8 mouse cellular contexts compared by ENCODE assay signal in genomic region chr3:86807750-86808467, GRCm38 (mm10).
A peak's percentile ranks its signal among the peaks of the same experiment; 100 is the strongest.
DNase-seq lines count a peak whose midpoint lies in the region; ATAC-seq and TF ChIP-seq lines count a peak whose summit lies in the region.

No protein-coding gene starts in this region.

- no peaks in the 10 kb centered on the region for H3K9me3 ChIP-seq in forebrain, embryonic 12.5 days
- no peaks in the 10 kb centered on the region for H3K9me3 ChIP-seq in forebrain, embryonic 15.5 days
- H3K9me3 ChIP-seq in midbrain, embryonic 15.5 days: no peaks in the 10 kb centered on the region
- no peaks in the 10 kb centered on the region for H3K9me3 ChIP-seq in midbrain, embryonic 16.5 days (replicated peaks; ENCODE audit: control insufficient read depth, low read length, poor library complexity, severe bottlenecking)
- no peaks in the 10 kb centered on the region for H3K9me3 ChIP-seq in hindbrain, postnatal 0 days (ENCODE audit: low read length)

- H3K36me3 ChIP-seq in forebrain, embryonic 12.5 days (replicated peaks): peaks cover 24% of the 10 kb centered on the region
- H3K36me3 ChIP-seq in forebrain, embryonic 15.5 days: peaks cover 20% of the 10 kb centered on the region
- H3K36me3 ChIP-seq in midbrain, embryonic 15.5 days (replicated peaks): peaks cover 19% of the 10 kb centered on the region; the same call in 1 of the 2 replicates
- peaks cover 9% of the 10 kb centered on the region for H3K36me3 ChIP-seq in midbrain, embryonic 16.5 days (ENCODE audit: control insufficient read depth, insufficient read depth, low read length)
- peaks cover 19% of the 10 kb centered on the region for H3K36me3 ChIP-seq in hindbrain, postnatal 0 days (ENCODE audit: insufficient read depth, low read length)

- no peak overlapping the region for H3K4me2 ChIP-seq in forebrain, embryonic 12.5 days
- H3K4me2 ChIP-seq in forebrain, embryonic 15.5 days (replicated peaks): no peak overlapping the region
- H3K4me2 ChIP-seq in midbrain, embryonic 15.5 days: no peak overlapping the region
- H3K4me2 ChIP-seq in midbrain, embryonic 16.5 days (ENCODE audit: low read length): no peak overlapping the region
- no peak overlapping the region for H3K4me2 ChIP-seq in hindbrain, postnatal 0 days (ENCODE audit: low read depth, low read length)

- 0 out of 2 replicates have a peak overlapping the region, but pooled peaks have one; percentile 20 for H3K27ac ChIP-seq in forebrain, embryonic 12.5 days
- H3K27ac ChIP-seq in forebrain, embryonic 15.5 days (replicated peaks): no peak overlapping the region
- H3K27ac ChIP-seq in midbrain, embryonic 15.5 days: no peak overlapping the region
- H3K27ac ChIP-seq in midbrain, embryonic 16.5 days (ENCODE audit: low read length): no peak overlapping the region
- H3K27ac ChIP-seq in hindbrain, postnatal 0 days: peak overlapping the region; percentile 32; the same call in 1 of the 2 replicates

- no peak overlapping the region for H3K9ac ChIP-seq in forebrain, embryonic 12.5 days
- H3K9ac ChIP-seq in forebrain, embryonic 15.5 days (replicated peaks): no peak overlapping the region
- H3K9ac ChIP-seq in midbrain, embryonic 15.5 days: no peak overlapping the region
- H3K9ac ChIP-seq in midbrain, embryonic 16.5 days (ENCODE audit: low read depth, low read length): no peak overlapping the region
- H3K9ac ChIP-seq in hindbrain, postnatal 0 days (replicated peaks; ENCODE audit: low read length): no peak overlapping the region

- peak; percentile 75 for DNase-seq in cerebellum, adult 9-10 months
- peak; percentile 87 for DNase-seq in hindbrain, postnatal 0 days (ENCODE audit: low spot score)
- peak; percentile 41 for DNase-seq in lung, postnatal 36 days
- DNase-seq in ovary, postnatal 36 days (ENCODE audit: low spot score): no peak

- no peak for ATAC-seq in forebrain, embryonic 12.5 days (ENCODE audit: low FRiP score)
- ATAC-seq in forebrain, embryonic 15.5 days (replicated peaks): no peak
- peak; percentile 41; the same call in 1 of the 2 replicates for ATAC-seq in midbrain, embryonic 15.5 days (replicated peaks)
- ATAC-seq in midbrain, embryonic 16.5 days: no peak; the same call in 1 of the 2 replicates
- peak; percentile 89 for ATAC-seq in hindbrain, postnatal 0 days

- H3K4me1 ChIP-seq in forebrain, embryonic 12.5 days: peaks cover 3% of the 10 kb centered on the region
- H3K4me1 ChIP-seq in forebrain, embryonic 15.5 days: no peaks in the 10 kb centered on the region
- H3K4me1 ChIP-seq in midbrain, embryonic 15.5 days: peaks cover 3% of the 10 kb centered on the region; the same call in 1 of the 2 replicates
- peaks cover 6% of the 10 kb centered on the region for H3K4me1 ChIP-seq in midbrain, embryonic 16.5 days (ENCODE audit: control insufficient read depth, insufficient read depth, low read length)
- H3K4me1 ChIP-seq in hindbrain, postnatal 0 days (ENCODE audit: insufficient read depth, low read length): 0 out of 2 replicates have a peak, but pooled peaks cover 12% of the 10 kb centered on the region

- 76% methylated on average over 14 of the region's 14 CpGs for WGBS in forebrain, embryonic 12.5 days
- 67% methylated on average over 14 of the region's 14 CpGs for WGBS in forebrain, embryonic 15.5 days
- 78% methylated on average over 14 of the region's 14 CpGs for WGBS in midbrain, embryonic 15.5 days
- 73% methylated on average over 14 of the region's 14 CpGs for WGBS in midbrain, embryonic 16.5 days
- WGBS in hindbrain, postnatal 0 days: 49% methylated on average over 14 of the region's 14 CpGs

- no peak overlapping the region for H3K4me3 ChIP-seq in forebrain, embryonic 12.5 days (replicated peaks)
- H3K4me3 ChIP-seq in forebrain, embryonic 15.5 days: no peak overlapping the region
- H3K4me3 ChIP-seq in midbrain, embryonic 15.5 days: no peak overlapping the region
- H3K4me3 ChIP-seq in midbrain, embryonic 16.5 days (ENCODE audit: low read depth, low read length): no peak overlapping the region
- no peak overlapping the region for H3K4me3 ChIP-seq in hindbrain, postnatal 0 days (ENCODE audit: low read length)

- H3K27me3 ChIP-seq in forebrain, embryonic 12.5 days: no peaks in the 10 kb centered on the region
- no peaks in the 10 kb centered on the region for H3K27me3 ChIP-seq in forebrain, embryonic 15.5 days
- no peaks in the 10 kb centered on the region for H3K27me3 ChIP-seq in midbrain, embryonic 15.5 days (replicated peaks)
- no peaks in the 10 kb centered on the region for H3K27me3 ChIP-seq in midbrain, embryonic 16.5 days (ENCODE audit: control insufficient read depth, insufficient read depth, low read depth, low read length)
- no peaks in the 10 kb centered on the region for H3K27me3 ChIP-seq in hindbrain, postnatal 0 days (ENCODE audit: insufficient read depth, low read length)

- TF ChIP-seq CTCF in hindbrain, postnatal 0 days (IDR thresholded peaks at IDR 0.05; ENCODE audit: low read depth): peak; percentile 78

Comparison
In these comparisons a context has a peak if more than half of its experiments do, and no peak if none do; other contexts are left out.
1. ATAC-seq: peak in midbrain, embryonic 15.5 days (single experiment) and hindbrain, postnatal 0 days (single experiment); none in forebrain, embryonic 12.5 days (single experiment), forebrain, embryonic 15.5 days (single experiment) and midbrain, embryonic 16.5 days (single experiment).
2. H3K27ac ChIP-seq: peak in forebrain, embryonic 12.5 days (single experiment) and hindbrain, postnatal 0 days (single experiment); none in forebrain, embryonic 15.5 days (single experiment), midbrain, embryonic 15.5 days (single experiment) and midbrain, embryonic 16.5 days (single experiment).